Mouse (Mus musculus) embryo, embryonic 11.5 days (tissue): ENCODE measurements at regions not wholly inside any gene's neighbourhood (a gene's known extent, or its start where the extent isn't known, plus 50 kb on each side); places are given as distances from the start of the nearest gene placed in this dataset.

Experiments used
- DNase-seq: peaks from one replicate; pipeline ENCODE4 v3.0.0-alpha.2; 2012; ENCODE audit warnings: low read depth, low spot score

- no peak for DNase-seq
Measured at GRCm38 (mm10) chr6:51641965-51642364, 118.3 kb downstream of the Snx10 start.

GRCm38 (mm10) chr6:51648813-51649212, 125.1 kb downstream of the Snx10 start:
- no peak for DNase-seq

- no peak for DNase-seq
Measured at GRCm38 (mm10) chr6:51653753-51654152, 130.1 kb downstream of the Snx10 start.

DNA sequence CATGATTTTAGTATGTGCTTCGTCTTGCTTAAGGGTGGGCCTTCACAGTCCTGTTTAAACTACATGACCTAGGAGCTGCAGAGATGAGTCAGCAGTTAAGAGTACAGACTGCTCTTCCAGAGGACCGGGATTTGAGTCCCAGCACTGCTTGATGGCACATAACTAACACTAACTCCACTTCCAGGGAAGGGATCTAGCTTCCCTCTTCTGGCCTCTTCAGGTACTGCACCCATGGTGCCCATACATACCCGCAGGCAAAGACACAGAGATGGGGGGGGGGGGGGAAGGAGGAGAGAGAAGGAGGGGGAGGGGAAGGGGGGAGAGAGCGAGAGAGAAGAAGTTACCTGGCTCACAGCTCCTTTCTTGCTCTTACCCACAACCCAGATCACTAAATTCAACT, 131.3 kb downstream of the Snx10 start:
- DNase-seq, result no peak

DNA sequence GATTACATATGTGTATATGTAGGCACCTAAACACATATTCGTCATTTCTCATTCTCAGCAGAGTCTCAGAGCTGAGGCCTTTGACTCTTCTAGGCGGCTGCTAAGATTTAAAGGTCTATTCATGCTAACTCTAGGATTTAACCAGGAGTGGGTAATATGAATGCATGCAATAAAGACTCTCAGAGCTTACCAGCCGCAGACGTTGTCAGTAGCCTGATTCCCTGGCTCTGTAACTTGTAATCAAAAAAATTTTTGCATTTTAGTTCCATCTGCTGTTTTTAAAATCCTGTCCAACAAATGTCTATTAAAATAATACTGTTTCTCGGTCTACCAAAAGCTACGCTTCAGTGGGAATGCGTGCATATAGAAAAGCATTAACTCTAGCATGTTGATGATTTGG, 132.4 kb downstream of the Snx10 start:
- DNase-seq, result no peak

GRCm38 (mm10) chr6:51656883-51657640, 133.4 kb downstream of the Snx10 start:
- DNase-seq, result no peak

DNA sequence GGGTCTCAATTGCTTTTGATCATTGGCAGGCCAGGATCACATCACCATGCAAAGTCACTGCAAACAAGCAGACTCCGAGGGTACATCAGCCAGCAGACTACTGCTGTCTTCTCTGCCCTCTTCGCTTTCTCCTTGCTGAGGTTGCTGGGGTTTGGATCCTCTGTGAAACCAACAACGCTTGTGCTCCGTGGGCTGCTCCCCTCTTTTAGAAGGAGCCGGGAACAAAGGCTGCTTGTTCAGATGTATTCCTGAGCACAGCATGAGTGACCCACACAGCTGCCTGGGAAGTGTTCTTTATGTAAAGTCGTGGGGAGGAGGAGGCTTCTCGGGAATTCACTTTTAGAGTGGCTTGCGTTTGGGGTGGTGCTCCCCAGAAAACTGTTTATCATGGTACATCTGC, 134.7 kb downstream of the Snx10 start:
- peak; percentile 37 for DNase-seq

DNA sequence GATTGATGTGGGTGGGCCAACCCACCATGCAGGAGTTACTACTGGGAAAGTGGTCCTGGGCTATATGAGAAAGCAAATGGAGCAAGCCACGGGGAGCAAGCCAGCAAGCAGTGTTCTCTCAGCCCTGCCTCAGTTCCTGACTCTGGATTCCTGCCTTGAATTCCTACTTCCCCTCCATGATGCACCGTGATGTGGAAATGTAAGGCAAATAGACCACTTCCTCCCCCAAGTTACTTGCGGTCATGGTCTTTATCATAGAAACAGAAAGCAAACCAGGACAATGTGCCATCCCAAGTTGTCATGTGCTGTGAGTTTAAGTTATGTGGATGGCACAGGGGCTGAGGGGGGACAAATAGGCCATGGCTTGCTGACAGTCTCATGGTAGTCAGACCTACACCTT, 139.5 kb downstream of the Snx10 start:
- no peak for DNase-seq

DNA sequence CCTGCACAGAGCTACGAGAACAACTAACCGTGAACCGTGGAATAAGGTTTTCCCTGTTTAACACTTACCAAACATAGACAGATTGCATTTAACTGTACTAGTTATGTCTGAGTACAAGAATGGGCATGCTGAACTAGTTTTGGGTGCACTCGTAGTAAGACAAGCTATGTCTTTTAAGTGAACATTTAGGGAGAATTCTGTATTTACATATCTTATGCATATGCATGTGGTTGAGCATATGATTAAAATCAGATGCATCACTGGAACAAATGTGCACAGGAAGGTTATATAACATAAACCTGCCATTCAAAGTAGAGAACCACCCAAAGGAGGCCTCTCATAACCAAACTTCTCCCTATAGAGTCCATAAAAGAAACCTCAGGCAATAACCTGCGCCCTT, 140.3 kb downstream of the Snx10 start:
- no peak for DNase-seq

DNA sequence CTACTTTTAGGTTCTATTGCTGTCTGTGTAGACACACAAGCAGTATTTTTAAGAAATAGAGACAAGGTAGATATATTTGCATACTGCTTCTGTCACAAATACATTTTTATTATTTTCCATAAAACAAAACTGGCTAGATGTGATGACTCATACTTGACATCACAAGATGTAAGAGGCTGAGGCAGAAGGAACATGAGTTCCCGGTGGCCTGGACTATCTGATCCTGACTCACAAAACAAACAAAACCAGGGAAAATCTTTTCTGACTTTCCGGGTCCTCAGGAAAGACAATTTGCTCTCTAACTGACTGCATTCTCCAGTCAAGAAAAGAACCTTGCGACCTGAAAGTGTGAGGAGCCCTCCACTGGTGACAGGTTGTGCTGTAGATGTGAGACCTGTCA, 143.3 kb downstream of the Snx10 start:
- no peak for DNase-seq

- DNase-seq, result no peak
Measured at GRCm38 (mm10) chr6:51675342-51675945, 151.7 kb downstream of the Snx10 start.

DNA sequence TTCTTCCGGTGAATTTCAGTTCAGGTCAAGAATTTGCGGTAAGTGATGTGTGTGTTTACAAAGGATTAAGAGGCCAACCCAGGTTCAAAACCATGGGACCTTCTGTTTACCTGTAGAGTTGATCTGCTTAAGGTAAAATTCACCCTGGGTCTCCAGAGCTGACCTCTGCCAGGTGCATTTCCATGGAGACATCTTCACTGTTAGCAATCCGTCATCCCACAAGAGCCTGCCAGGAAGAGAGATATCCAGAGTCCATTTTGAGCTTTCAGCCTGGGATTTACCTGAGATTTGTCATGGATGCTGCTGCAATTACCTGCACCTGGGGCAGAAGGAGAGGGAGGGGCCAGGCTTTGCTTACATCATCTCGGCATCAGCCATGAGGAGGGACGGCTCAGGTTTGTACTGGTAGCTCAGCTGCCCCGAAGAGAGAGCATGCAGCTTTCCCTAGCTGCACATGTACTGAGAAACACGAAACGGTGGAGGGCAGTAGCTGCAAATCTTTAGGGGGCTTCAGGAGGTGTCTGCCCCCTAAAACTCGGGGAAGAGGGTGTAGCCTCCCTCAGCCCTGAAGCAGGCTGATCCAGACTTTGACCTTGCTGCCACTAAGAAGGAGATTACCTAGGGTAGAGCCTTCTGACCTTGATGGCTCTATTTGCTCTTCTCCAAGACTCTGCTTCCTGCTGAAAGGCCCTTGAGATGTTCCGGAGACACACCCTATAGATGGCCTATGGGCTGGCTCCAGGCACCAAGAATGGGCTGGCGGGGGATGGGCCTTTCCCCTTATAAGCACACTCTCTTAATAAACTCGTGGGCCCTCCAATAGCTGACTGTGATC, 153.7 kb downstream of the Snx10 start:
- DNase-seq, result no peak

DNA sequence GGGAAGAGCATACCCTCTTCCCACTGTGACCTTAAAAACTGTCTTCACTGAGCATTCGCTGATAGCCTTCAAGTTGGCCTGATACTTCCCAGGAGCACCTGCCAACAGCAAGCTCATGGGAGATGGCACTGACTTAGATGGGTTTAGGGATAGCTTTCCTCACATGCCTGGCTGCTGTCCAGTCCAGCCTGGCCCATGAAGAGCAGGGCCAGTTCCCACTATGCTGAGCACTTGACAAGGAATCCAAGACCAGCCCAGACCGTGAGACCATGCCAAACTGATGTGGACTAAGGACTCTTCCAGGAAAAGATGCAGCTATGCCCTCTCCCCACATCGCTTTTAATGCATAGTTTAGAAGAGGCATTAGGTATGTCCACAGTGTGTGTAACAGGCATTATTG, 155.0 kb downstream of the Snx10 start:
- DNase-seq, result no peak

GRCm38 (mm10) chr6:51680239-51680857, 156.6 kb downstream of the Snx10 start:
- no peak for DNase-seq

DNA sequence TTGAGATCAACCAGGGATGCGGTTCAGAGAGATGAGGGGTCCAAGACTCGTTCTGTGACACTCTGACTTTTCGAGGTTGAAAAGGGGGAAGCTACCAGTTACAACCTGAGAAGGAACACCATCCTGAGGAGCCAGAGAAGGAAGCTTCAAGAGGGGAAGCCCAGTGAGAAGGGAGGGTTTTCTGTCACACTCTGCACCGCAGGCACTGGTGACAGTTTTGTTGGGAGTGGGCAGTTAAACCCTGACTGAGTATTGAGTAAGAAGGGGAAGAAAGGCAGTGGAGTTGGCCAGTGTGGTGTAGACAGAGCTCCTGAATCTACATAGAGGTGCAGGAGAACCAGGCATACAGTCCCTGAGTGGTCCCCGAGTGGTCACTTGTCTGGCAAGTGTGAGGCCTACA, 159.4 kb downstream of the Snx10 start:
- no peak for DNase-seq

- DNase-seq, result no peak
Measured at GRCm38 (mm10) chr6:51685651-51686287, 162.1 kb downstream of the Snx10 start.

DNA sequence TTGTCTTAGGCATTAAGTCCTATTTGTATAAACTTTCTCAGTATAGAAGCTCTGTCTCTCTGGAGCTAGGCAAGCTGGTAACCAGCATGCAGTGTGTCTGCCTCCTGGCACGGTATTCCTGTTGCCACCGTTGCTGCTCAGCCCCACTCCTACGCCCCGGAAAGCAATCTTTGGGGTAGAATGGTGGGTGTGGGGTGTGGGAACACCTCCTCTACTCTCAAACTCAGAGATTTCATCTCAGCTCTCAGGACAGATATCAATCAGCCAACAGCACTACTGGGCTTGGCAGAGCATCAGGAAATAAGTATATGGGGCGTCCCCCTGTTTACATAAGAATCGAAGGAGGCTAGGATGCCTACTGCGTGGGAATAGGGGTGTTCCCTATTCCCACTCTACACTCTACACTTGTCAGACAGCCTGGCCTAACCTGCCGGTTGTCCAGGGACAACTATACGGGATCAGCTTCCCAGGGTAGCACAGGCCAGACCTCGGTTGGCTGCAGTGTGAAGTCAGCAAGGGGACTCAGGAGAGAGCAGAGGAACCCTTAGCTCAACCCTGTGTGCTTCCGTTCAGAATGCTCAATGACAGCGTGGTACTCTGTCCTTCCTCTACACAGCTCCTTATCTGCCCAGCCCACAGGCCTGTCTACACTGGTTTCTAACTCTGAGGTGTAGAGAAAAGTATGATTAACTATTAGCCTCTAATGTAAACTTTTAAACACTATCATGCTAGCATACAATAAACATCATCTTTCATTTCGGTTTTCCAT, 167.3 kb downstream of the Snx10 start:
- DNase-seq, result no peak

- DNase-seq, result no peak
Measured at GRCm38 (mm10) chr6:51693984-51694383, 170.3 kb downstream of the Snx10 start.

- DNase-seq, result no peak
Measured at GRCm38 (mm10) chr6:51696396-51696795, 172.7 kb downstream of the Snx10 start.

- no peak for DNase-seq
Measured at GRCm38 (mm10) chr6:51697754-51698153, 174.1 kb downstream of the Snx10 start.

GRCm38 (mm10) chr6:51698244-51698643, 174.5 kb downstream of the Snx10 start:
- no peak for DNase-seq
